Comparison of ENCODE assay signal across 6 mouse cellular contexts in the genomic region with DNA sequence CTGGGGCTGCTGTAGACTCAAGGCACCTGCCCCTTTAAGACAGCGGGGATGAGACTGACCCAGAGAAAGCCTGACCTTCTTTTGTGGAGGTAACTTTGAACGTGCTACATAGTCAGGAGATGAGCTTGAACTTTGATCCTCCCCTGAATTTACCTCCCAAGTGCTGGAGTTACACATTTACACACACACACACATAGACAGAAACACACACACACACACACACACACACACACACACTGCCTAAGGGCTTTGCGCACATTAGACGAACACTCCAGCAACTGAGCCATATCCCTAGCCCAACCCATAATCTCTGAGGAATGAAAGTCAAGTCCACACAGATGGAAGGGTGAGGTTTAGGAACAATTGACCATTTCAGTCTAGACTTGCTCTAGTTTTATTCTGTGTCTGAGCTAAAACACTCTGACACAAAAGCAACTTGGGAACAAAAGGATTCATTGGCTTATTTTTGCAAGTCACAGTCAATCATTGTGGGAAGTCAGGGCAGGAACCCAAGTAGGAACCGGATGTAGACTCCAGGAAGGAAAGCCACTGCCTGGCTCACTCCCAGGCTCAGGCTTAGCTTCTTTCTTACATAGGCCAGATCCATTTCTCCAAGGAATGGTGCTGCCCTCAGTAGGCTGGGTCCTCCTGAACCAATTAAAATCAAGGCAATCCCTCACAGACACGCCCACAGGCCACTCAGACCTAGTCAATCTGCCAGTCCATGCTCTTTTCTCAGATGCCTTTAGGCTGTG.
DNase-seq lines count a peak whose midpoint lies in the region.

No protein-coding gene starts in this region.

- peak; percentile 28 for DNase-seq in R1 (ENCODE audit: low read depth, low spot score)
- peak; percentile 61 for DNase-seq in kidney, adult 11 months
- DNase-seq in kidney, adult 8-10 months = peak; percentile 54 to 69
- peak; percentile 27 for DNase-seq in kidney, postnatal 10 days
- peak; percentile 57 to 69 for DNase-seq in kidney, postnatal 36 days
- DNase-seq in yolk sac, embryonic 10.5 days (ENCODE audit: low spot score) = peak; percentile 17

Comparison
In these comparisons a context has a peak if more than half of its experiments do, and no peak if none do; other contexts are left out.
1. Peak in every context shown above with its lines: DNase-seq.